Mouse (Mus musculus) C2C12 (cell line): ENCODE data around the gene Tbc1d21. TPM values are rescaled to one million over a fixed set of nuclear protein-coding genes. Genes with fewer than 3 reads are reported as not detected.
A peak's percentile ranks its signal among the peaks of the same experiment; 100 is the strongest.

ENCODE experiments used
- H3K27me3 ChIP-seq: one replicate; pipeline ENCODE4 v1.6.1; 2011; ENCODE audit not compliant: control insufficient read depth, insufficient read depth, insufficient read length
- H3K36me3 ChIP-seq: one replicate; pipeline ENCODE4 v1.6.1; 2011; ENCODE audit not compliant: control insufficient read depth, insufficient read depth
- H3K4me3 ChIP-seq: one replicate; pipeline ENCODE4 v1.5.1; 2011; ENCODE audit warnings: mild to moderate bottlenecking, control low read depth; ENCODE audit not compliant: poor library complexity, insufficient read depth, severe bottlenecking
- H3K79me2 ChIP-seq: one replicate; pipeline ENCODE4 v1.6.1; 2011; ENCODE audit not compliant: control insufficient read depth, insufficient read depth
- H3K79me3 ChIP-seq: one replicate; pipeline ENCODE4 v1.6.1; 2011; ENCODE audit warnings: low read depth, control low read depth
- H3ac ChIP-seq: one replicate; pipeline ENCODE3; 2011; ENCODE audit warnings: low read depth; ENCODE audit not compliant: control insufficient read depth, insufficient read length
- CEBPB ChIP-seq: IDR thresholded peaks from one replicate; pipeline ENCODE4 v1.6.1; 2011; ENCODE audit warnings: low read depth, mild to moderate bottlenecking, control low read depth, moderate library complexity
- CTCF ChIP-seq: IDR thresholded peaks from one replicate; pipeline ENCODE4 v1.5.1; 2011; ENCODE audit not compliant: control insufficient read depth, insufficient read depth, insufficient read length
- FOSL1 ChIP-seq: IDR thresholded peaks from one replicate; pipeline ENCODE4 v1.8.0; 2011; ENCODE audit warnings: mild to moderate bottlenecking, low read length; ENCODE audit not compliant: poor library complexity, insufficient read depth, severe bottlenecking
- MAX ChIP-seq: IDR thresholded peaks from one replicate; pipeline ENCODE4 v1.6.1; 2011; ENCODE audit warnings: mild to moderate bottlenecking, control low read depth
- MYOD1 ChIP-seq: IDR thresholded peaks from one replicate; pipeline ENCODE4 v1.6.1; 2011; ENCODE audit warnings: low read depth; ENCODE audit not compliant: control insufficient read depth, insufficient read length
- MYOG ChIP-seq: IDR thresholded peaks from one replicate; pipeline ENCODE4 v1.6.1; 2011; ENCODE audit not compliant: control insufficient read depth, insufficient read length; ENCODE audit errors: extremely low read depth
- USF1 ChIP-seq: IDR thresholded peaks from one replicate; pipeline ENCODE4 v1.6.1; 2011; ENCODE audit warnings: low read depth, mild to moderate bottlenecking, control low read depth, moderate library complexity
- long read RNA-seq, 2 experiments: library from polyadenylated mRNA; unstranded; transcript quantifications; one replicate each; pipeline ENCODE4 v2.0.0; 2019 to 2020
- polyA plus RNA-seq: library from polyadenylated mRNA; unstranded; fragments of >200 nt; fragmentation: generic; extraction: Trizol; gene quantifications from one replicate; pipeline ENCODE4 v1.2.1, GENCODE M21; 2012; ENCODE audit warnings: missing spikeins

Gene Tbc1d21
- polyA plus RNA-seq, result not detected
- long read RNA-seq, experiment 1, result 0 reads
- long read RNA-seq, experiment 2, result 0 reads

DNA sequence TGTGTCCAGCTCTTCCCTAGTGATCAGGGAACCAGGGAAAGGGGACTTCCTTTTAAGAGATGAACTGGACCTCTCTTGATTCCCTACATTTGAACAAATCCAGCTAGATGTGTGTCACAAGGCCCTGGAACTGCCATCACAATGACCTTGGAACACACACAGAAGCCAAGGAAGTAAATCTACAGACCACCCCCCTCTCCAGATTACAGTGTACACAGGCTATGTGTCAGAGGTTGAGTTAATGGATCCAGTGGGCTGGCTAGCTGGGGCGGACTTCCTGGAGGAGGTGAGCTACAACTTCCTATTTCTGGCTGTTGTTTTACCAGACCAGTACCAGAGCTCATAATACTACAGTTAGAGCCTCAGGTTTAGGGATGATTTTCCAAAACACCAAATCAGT lies at the start of gene Tbc1d21:
Gene Tbc1d21, minus strand, starts transcription at position 101 of the 400 bp plus-strand sequence.
- Histone ChIP-seq H3K79me3 (no peaks in the 10 kb centered on the region), H3K27me3 (no peaks in the 10 kb centered on the region), H3K4me3 (no peak within 1 kb of the TSS), H3K36me3 (no peaks in the 10 kb centered on the region), H3K79me2 (no peaks in the 10 kb centered on the region), H3ac (no peak within 1 kb of the TSS)
- TF ChIP-seq FOSL1, result no peak
- no peak for TF ChIP-seq MYOG
- TF ChIP-seq USF1, result no peak
- no peak for TF ChIP-seq MYOD1
- TF ChIP-seq CTCF, result no peak
- TF ChIP-seq MAX, result no peak
- no peak for TF ChIP-seq CEBPB

DNA sequence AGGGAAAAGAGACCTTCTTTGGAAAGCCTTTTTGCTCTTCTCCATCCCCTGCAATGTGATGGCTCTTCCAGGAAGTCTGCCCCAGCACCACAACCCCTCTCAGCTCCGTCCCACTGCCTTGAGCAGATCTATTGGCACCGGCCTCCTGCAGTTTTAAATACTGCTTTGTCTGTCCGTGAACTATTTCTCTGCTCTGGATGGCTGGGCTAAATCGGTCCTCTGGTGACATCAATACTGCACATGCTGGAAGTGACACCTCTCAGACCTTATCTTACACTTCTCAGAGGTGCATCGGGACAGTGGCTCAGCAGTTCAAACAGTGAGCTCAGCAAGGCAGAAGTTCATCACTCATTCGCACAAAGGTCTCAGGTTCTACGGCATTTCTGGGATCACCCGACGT lies 41.3 kb upstream of the Tbc1d21 start:
- H3K27me3 ChIP-seq, result no peaks in the 10 kb centered on the region
- H3K4me3 ChIP-seq, result no peak overlapping the region
- H3K36me3 ChIP-seq, result no peaks in the 10 kb centered on the region
- no peak for TF ChIP-seq FOSL1
- TF ChIP-seq MYOG, result no peak
- TF ChIP-seq CTCF, result no peak
- TF ChIP-seq CEBPB, result no peak
- no peak for TF ChIP-seq USF1
- H3K79me2 ChIP-seq, result no peaks in the 10 kb centered on the region
- no peaks in the 10 kb centered on the region for H3K79me3 ChIP-seq
- no peak overlapping the region for H3ac ChIP-seq

DNA sequence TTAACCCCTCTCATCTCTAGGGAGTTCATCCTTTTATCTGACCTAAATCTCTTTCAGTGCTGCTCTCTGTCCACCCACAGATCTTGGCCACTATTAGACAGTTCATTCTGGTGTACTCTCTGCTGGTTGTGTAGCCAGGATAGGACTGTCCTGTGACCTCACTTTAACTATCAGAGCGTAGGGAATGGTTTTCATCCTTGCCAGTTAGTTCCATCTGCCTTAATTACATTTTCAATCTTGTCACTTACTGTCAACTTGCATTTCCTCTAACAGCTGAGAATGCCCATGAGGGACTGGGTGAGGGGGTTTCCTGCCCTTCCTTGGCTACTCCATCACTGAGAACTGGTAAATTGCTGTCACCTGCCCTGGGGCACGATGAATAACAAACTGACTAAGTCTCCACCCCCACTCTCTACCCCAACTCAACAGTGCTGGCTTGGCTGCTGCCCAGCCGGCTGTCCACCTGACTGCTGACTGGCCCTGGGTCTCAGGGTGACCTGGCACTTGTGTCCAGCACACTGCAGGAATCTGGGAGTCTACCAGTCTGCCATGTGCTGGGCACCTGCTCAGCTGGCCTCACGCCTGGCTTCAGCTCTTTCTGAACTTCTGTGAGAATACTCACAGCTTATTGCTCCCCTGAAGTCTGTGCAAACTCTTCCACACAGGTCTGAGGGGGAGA lies 39.9 kb upstream of the Tbc1d21 start:
- TF ChIP-seq FOSL1 (no peak), MAX (no peak), CTCF (no peak), MYOD1 (no peak), USF1 (no peak), MYOG (no peak), CEBPB (no peak)
- Histone ChIP-seq H3K36me3 (no peaks in the 10 kb centered on the region), H3K79me2 (no peaks in the 10 kb centered on the region), H3ac (no peak overlapping the region), H3K4me3 (no peak overlapping the region), H3K79me3 (no peaks in the 10 kb centered on the region), H3K27me3 (no peaks in the 10 kb centered on the region)

DNA sequence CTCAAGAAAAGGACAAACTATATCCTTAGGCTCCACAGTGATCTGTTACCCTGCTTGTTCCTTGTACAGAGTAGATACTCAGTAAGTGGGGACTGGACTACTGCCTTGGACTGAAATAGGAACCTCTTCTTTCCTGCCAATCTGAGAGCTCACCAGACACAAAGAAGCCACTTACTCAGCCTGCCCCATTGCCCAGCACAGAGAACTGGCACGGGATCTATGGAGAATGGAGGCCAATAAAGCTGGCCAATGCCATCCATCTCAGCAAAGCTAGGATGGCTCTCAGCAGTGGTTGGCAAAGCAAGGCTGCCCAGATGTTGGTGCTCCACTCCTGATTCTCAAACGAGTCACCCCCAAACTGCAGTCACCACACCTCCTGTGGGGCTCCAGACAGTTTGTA lies 39.0 kb upstream of the Tbc1d21 start:
- Histone ChIP-seq H3K4me3 (no peak overlapping the region), H3K79me3 (no peaks in the 10 kb centered on the region), H3ac (no peak overlapping the region), H3K79me2 (no peaks in the 10 kb centered on the region), H3K36me3 (no peaks in the 10 kb centered on the region), H3K27me3 (peaks cover 5% of the 10 kb centered on the region)
- TF ChIP-seq CTCF, result no peak
- TF ChIP-seq CEBPB, result no peak
- TF ChIP-seq MAX, result no peak
- TF ChIP-seq FOSL1, result no peak
- TF ChIP-seq USF1, result no peak
- TF ChIP-seq MYOG, result no peak
- TF ChIP-seq MYOD1, result no peak

DNA sequence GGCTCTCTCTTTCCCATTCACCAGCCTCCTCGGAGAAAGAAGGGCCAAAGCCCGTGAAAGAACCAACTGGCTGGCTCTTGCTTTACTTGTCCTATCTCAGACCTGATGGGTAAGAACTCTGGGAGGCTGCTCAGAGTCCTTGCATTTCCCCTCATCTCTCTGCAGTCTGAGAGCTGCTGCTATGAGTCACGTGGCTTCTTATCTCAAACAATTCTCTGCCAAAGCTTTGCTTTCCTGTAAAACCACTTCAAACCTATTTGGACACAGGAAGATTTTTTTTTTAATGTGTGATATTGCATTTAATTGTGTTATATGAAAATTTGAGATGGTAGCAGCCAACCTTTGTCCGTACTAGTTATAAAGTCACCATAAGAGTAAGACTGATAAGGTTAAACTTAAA lies 34.2 kb upstream of the Tbc1d21 start:
- H3K36me3 ChIP-seq, result no peaks in the 10 kb centered on the region
- no peak overlapping the region for H3K4me3 ChIP-seq
- H3K79me3 ChIP-seq, result no peaks in the 10 kb centered on the region
- no peak overlapping the region for H3ac ChIP-seq
- H3K79me2 ChIP-seq, result no peaks in the 10 kb centered on the region
- TF ChIP-seq CEBPB (no peak), MYOD1 (no peak), USF1 (peak; percentile 74), CTCF (no peak)
- H3K27me3 ChIP-seq, result peaks cover 34% of the 10 kb centered on the region
